Mouse (Mus musculus) kidney, adult 11 months (tissue): Measurements from ENCODE around the gene Fryl.

Experiments used
- DNase-seq: peaks from one replicate; pipeline ENCODE4 v3.0.0; 2022

Fryl gene

DNA sequence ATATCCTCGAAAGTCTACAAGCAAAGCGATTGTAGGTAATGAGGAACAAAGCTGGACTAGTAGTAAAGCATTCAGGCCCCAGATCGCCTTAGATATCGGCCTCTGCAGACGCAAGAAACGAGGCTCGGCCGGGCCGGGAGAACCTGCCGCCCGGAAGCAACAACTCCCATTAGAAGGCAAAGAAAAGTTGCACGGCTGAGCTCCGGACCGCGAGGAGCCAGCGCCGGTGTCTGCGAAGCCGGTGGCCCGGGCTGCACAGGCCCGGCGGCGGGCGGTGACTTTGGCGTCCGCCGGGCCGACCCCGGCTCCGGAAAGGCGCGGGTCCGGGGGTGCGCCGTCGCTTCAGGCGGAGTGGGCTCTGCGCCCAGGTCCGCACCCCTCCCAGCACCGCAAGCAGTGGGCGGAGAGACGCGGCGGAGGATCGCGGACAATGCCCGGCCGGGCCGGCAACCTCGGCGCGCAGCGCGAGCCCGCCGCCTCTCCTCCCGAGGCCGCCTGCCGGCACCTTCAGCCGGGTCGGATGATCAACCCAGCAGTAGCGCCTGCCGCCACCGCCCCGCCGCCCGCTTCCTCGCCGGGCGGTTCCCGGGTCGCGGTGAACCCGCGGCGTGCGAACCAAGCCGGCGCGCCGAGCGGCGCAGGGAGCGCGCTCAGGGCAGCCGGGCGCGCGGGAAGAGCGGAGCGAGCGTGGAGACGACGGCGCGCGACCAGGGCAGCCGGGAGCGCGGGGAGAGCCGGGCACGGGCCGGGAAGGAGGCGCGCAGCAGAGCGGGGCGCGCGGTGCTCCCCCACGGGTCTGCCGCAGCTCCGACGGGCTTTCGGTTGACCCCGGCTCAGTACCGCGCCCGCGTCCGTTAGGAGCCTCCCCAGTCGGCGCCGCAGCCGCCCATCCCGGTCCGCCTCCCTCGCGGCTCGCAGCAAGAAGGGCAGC, 833 bp downstream of the Fryl start:
- DNase-seq = peak; percentile 46

- peak; percentile 19 for DNase-seq
These were observed 1.8 kb downstream of the Fryl start for GRCm38 (mm10) chr5:73254660-73255059.

- no peak for DNase-seq
These were observed 3.7 kb downstream of the Fryl start for GRCm38 (mm10) chr5:73252739-73253138.

GRCm38 (mm10) chr5:73249341-73249740, 7.1 kb downstream of the Fryl start:
- no peak for DNase-seq

- DNase-seq = no peak
These were observed 8.2 kb downstream of the Fryl start for GRCm38 (mm10) chr5:73248211-73248610.

- DNase-seq = no peak
These were observed 10.0 kb downstream of the Fryl start for GRCm38 (mm10) chr5:73246414-73246813.

DNA sequence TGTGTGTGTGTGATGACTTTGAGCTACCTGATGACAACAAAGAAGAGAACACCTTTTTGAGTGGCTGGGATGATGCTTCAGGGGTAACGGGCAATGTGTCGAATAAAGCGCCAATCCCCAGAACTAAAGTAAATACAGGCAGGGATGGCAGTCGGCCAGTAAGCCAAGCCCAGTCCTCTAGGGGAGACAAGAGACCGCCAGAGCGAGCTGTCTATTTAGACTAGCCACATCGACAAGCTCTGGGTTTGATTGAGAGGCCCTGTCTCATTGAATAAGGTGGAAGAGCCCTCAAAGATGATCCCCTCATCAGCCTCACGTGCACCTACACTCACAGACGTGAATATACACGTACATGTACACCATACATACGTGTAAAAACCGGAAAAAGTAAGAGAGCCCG, 12.0 kb downstream of the Fryl start:
- no peak for DNase-seq

- no peak for DNase-seq
These were observed 14.5 kb downstream of the Fryl start for GRCm38 (mm10) chr5:73241966-73242365.

DNA sequence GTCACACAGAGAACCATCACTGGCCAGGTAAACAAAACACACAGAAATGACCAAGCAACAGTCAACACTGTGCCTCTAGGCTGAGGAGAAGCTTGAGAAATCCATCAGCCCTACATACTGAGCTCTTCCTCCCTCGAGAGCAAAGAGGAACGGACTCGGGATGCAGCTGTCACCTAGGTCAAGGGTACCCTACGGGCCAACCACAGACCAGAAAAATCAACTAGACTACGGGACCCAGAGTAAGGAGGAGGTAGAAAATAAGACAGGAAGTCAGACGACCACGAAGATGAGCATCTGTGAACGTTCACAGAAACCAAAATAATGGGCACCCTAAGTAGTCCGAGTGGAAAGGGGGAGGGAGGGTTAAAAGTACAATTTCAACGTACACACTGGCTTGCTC, 15.1 kb downstream of the Fryl start:
- no peak for DNase-seq

- no peak for DNase-seq
These were observed 16.0 kb downstream of the Fryl start for GRCm38 (mm10) chr5:73240391-73240790.

DNA sequence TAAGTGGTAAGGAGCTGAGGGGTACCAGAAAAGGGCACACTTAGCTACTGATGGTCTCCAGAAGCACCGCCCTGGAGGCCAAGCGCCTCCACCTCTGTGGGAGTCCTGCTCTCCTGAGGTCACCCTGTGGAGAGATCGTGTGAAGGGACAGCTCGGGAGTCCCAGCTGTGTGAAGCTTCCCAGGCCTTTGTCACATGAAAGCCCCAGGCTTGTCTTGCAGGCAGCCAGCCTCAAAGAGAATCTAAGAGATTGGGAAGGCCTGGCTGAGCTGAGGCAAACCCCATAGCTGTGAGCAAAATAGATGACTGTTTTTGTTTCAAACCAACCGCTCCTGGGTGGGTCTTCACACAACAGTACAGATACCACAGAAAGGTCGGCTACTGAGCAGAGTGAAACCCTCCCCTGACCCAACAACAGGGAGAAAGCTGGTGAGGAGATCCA, 19.5 kb downstream of the Fryl start:
- no peak for DNase-seq

GRCm38 (mm10) chr5:73235201-73235600, 21.2 kb downstream of the Fryl start:
- DNase-seq = no peak

DNA sequence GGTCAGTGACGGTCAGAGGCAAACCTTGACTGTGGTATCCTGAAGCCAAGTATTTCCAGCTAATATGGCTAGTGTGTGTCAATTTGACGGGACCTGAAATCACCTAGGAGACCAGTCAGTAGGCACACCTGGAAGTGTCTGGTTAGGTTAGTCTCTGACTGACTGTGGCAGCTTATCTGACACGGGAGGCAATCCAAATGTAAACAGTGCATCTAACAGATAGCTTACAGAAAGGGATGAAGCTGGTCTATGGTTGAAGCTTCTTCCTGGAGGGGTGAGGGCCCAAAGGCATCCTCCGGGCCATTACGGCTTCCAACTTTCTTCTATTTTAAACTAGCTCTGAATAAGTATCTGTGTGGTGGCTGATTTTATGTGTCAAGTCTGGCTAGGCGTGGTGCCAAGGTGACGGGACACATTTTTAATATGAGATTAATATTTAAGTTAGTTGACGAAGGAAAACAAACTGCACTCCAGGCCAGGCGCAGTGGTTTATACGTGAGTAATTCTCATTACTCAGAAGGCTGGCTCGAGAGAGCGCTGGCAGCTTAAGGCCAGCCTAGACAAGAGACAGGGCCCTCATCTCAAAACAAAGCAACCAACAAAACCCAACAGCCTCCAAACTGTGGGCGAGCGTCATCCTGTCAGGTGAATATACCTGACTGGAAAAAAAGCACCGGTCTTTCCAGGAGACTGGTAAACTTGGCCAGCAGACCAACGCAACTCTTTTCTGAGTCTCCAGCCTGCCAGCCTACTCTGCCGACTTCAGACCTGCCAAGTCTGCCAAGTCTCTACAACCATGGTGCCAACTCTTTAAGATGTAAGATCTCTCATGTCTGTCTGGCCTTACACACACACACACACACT, 23.2 kb downstream of the Fryl start:
- DNase-seq = no peak

GRCm38 (mm10) chr5:73232267-73232666, 24.2 kb downstream of the Fryl start:
- DNase-seq = no peak

DNA sequence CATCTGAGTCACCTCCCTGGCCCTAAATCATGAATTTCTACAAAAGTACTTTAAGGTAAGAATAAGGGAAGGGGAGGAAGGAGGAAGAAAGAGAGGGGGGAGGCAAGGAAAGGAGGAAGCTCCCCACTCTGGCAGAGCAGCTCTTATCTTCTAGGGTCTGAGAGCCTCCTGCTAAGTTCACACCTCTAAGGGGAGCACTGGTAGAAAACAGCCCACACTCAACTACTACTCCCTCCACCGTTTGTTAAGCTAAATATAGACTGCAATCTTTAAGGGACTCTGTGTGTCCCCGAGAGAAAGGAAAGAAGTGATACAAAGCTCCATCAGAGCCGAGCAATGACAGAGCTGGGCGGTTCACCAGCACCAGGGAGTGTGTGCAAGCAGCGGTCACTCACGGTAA, 24.6 kb downstream of the Fryl start:
- no peak for DNase-seq

DNA sequence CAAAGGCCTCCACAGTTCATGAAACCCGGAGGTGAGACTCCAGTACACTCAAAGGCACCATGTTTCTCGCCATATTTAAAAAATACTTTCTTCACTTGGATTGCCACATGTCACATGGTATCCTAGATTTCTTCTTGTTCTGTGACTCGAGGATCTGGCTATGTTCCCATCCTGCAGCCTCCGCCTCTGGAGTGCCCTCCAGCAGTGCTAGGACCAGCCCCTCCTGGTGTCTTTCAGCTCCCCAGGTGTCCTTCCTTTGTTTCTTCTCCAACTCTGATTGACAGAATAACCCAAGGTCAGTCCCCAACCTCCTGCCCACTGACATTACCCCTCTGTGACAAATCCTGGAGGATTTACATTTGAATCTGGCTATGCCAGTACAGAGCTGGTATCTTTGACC, 26.2 kb downstream of the Fryl start:
- no peak for DNase-seq

DNA sequence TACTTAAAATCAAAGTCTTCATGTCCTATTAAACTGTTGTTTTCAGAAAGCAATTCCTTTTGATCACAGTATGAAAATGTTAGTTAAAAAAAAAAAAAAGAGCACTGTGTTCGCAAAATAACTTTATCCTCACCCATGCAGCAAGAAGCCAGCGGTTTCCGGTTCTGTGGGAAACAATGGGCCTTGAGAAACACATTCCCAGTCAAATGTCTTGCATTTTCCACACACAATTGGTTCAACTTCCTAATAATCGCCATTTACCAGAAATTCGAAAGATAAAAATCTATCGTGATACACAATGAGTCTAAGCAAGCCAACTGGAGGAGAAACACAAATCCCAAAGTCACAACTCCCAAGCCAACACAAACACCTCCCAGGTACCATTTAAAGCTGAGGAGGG, 27.0 kb downstream of the Fryl start:
- DNase-seq = peak; percentile 27

GRCm38 (mm10) chr5:73228291-73229049, 27.9 kb downstream of the Fryl start:
- DNase-seq = no peak

DNA sequence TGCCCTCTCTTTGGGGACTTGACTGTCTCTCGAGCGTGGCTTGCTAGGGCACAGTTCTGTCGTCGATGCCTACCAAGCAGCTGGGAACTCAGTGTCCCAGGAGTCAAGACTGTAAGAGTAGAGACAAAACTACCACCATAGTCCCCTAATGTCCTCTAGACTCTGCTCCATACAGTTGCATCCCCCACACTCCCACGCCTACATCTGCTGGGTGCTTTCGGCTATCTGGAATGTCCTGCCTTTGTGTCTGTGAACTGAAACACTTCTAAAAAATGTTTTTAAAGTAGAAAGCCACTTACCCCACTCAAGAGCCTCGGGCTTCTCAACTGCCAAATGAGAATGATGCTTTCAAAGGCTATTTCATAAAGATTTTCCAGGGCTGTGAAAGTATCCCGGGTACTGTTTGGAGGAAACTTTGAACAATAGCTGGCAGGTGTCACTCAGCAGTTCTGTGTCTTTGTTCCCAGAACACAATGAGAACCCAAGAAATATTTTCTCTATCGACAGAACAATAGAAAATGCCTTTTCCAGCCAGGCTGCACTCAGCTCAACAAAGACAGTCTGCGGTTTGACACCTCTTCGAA, 28.8 kb downstream of the Fryl start:
- DNase-seq = no peak

DNA sequence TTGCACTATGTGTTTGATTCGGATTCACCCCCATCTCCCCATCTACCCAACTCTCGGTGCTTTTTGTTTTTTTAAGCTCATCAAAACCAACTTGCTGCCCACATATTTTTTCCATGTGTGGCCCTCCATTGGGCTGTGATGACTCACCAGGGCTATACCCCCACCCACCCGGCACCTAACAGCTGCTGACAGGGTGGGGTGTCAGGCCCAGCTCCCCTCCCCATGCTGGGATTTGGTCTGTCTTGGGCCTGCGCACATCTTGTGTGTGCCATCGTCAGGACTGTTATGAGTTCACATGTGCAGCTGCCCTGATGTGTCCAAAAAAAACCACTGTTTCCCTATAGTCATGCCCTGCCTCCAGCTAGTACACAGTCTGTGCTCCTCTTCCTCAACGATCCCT, 33.4 kb downstream of the Fryl start:
- DNase-seq = no peak

- no peak for DNase-seq
These were observed 34.0 kb downstream of the Fryl start for GRCm38 (mm10) chr5:73222397-73222796.

DNA sequence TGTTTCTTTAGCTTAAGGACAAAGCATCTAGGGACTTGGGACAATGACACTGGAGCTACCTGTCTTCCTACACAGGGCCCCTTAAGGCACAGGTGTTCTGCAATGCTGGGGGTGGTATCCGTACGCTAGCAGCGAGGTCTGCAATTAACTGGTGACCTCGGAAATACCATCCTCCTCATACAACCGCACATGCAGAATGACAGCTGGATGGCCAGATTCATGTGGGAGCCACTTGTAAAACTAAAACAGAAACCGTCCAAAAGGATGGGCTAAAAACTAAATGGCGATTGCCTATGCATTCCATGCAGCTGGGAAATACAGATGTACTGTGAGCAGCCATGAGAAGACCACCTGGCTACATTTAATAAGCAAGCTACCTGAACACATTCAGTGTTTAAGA, 34.6 kb downstream of the Fryl start:
- DNase-seq = no peak

DNA sequence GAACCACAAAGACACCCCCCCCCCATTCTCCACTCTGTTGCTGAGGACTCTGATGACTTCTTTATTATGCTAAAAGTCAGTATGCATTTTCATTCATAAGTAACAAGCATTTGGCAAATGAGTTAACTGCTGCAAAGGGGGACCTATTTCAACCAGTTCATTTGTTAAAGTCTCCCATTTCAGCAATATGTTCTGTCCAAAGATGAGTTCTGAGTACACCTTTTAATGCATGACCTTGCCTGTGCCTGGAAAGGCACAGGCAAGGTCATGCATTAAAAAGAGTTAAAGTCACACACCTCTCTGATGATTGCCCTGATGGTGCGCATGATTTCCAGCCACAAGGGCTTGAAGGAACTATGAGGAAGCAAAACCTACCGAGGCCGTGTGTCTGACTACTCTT, 36.7 kb downstream of the Fryl start:
- no peak for DNase-seq
